Mouse (Mus musculus) kidney, embryonic 14.5 days (tissue): Measurements from ENCODE around the gene Cfap97d1. TPM values are rescaled to one million over a fixed set of nuclear protein-coding genes. Genes with fewer than 3 reads are reported as not detected.

ENCODE experiments used
- ATAC-seq: fragments of 200-750 bp; cut with Nextera tagmentation; 2 replicates; pipeline ENCODE4 v1.8.0; 2017; ENCODE audit warnings: moderate number of reproducible peaks, mild to moderate bottlenecking, moderate TSS enrichment, moderate library complexity; ENCODE audit not compliant: low FRiP score, low TSS enrichment
- H3K27ac ChIP-seq: fragments of 300-500 bp; sonication (generic); 2 replicates; pipeline ENCODE4 v1.5.1; 2014; ENCODE audit warnings: low read depth, mild to moderate bottlenecking, low read length, moderate library complexity, mixed read lengths
- H3K27me3 ChIP-seq: fragments of 300-500 bp; sonication (generic); 2 replicates; pipeline ENCODE4 v1.6.1; 2014; ENCODE audit warnings: mild to moderate bottlenecking, low read length; ENCODE audit not compliant: control insufficient read depth, insufficient read depth
- H3K36me3 ChIP-seq: fragments of 300-500 bp; sonication (generic); 2 replicates; pipeline ENCODE4 v1.6.1; 2014; ENCODE audit warnings: low read length, mixed read lengths; ENCODE audit not compliant: control insufficient read depth, insufficient read depth
- H3K4me1 ChIP-seq: fragments of 300-500 bp; sonication (generic); 2 replicates; pipeline ENCODE4 v1.6.1; 2014; ENCODE audit warnings: low read length, mixed read lengths; ENCODE audit not compliant: control insufficient read depth, insufficient read depth
- H3K4me2 ChIP-seq: fragments of 300-500 bp; sonication (generic); replicated peaks from 2 replicates; pipeline ENCODE4 v1.6.1; 2014; ENCODE audit warnings: low read depth, mild to moderate bottlenecking, low read length
- H3K4me3 ChIP-seq: fragments of 300-500 bp; sonication (generic); 2 replicates; pipeline ENCODE4 v1.5.1; 2014; ENCODE audit warnings: mild to moderate bottlenecking, low read length
- H3K9ac ChIP-seq: fragments of 300-500 bp; sonication (generic); 2 replicates; pipeline ENCODE4 v1.6.1; 2014; ENCODE audit warnings: low read depth, mild to moderate bottlenecking, low read length, moderate library complexity
- H3K9me3 ChIP-seq: fragments of 300-500 bp; sonication (generic); 2 replicates; pipeline ENCODE4 v1.6.1; 2016; ENCODE audit warnings: low read length; ENCODE audit not compliant: control insufficient read depth
- WGBS: fragments of 180-500 bp; shearing (Covaris S2); extraction: QIAGEN DNeasy Blood & Tissue Kit; methylation state at CpG from one replicate; pipeline ENCODE4 v1.1.7; 2014; 5-methylcytosine and 5-hydroxymethylcytosine counted together
- polyA plus RNA-seq: library from polyadenylated mRNA; unstranded; fragments of >200 nt; fragmentation: Nextera tagmentation; extraction: Ambion mirVana; gene quantifications from 2 replicates; pipeline ENCODE4 v1.2.1, GENCODE M21; 2014

Gene Cfap97d1
- polyA plus RNA-seq, 1 experiment from 2014 or later = not detected

DNA sequence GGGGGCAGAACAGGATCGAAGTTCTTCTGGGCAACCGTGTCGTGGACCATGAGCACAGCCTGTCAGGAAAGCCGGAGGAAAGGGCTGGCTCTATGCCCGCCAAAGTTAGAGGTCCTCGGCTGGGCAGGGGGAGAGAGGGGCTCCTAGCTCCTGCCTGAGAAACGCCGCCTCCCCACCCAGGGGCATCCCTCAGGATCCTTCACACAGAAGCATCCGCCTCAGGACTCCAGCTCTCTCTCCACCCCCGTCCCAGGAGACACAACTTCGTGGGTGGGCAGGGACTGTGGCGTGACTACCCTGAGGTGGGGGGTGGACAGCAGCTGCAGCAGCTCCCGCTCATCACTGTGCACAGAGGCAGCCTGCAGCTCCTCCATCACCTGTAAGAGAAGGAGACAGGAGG lies 39.3 kb downstream of the Cfap97d1 start:
- Histone ChIP-seq H3K36me3 (peaks cover 3% of the 10 kb centered on the region; the same call in 1 of the 2 replicates), H3K9me3 (no peaks in the 10 kb centered on the region), H3K4me2 (no peak overlapping the region), H3K27me3 (peaks cover 4% of the 10 kb centered on the region; the same call in 1 of the 2 replicates), H3K27ac (no peak overlapping the region), H3K9ac (no peak overlapping the region), H3K4me3 (no peak overlapping the region), H3K4me1 (peaks cover 16% of the 10 kb centered on the region)
- 79% methylated on average over 13 of the region's 13 CpGs for WGBS
- no peak for ATAC-seq

DNA sequence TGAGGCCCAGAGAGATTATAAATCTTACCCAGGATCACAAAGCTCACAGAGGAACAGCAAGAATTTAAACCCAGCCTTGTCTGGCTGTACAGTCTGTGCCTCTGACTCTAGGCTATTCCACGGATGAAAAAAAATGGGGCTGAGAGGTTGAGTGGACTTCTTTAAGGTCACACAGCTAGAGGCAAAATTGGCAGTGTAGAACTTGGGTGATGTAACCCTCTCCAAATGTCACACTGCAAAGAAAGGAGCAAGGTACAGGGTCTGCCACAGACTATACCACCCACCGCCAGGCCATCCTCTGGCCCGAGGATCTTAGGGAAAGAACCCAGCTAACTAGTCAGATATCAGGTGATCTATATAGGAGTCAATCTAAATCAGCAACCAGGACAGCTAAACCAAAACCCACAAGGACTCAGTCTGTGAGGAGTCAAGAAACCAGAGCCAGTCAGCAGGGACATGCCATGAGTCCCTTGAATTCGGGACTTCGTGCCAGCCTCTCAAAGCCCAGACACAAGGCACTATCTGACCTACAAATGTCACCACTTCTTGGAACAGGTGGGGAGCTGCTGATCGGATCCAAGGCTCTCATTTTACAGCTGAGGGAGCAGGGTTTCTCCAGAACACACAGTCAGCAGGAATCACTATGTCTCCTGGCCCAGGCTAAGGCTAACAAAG lies 40.1 kb downstream of the Cfap97d1 start:
- no peak for ATAC-seq
- no peaks in the 10 kb centered on the region for H3K9me3 ChIP-seq
- peaks cover 5% of the 10 kb centered on the region; the same call in 1 of the 2 replicates for H3K27me3 ChIP-seq
- peaks cover 16% of the 10 kb centered on the region for H3K4me1 ChIP-seq
- H3K4me2 ChIP-seq = no peak overlapping the region
- WGBS = 75% methylated on average over 6 of the region's 6 CpGs
- H3K4me3 ChIP-seq = no peak overlapping the region
- peaks cover 3% of the 10 kb centered on the region; the same call in 1 of the 2 replicates for H3K36me3 ChIP-seq
- no peak overlapping the region for H3K9ac ChIP-seq
- H3K27ac ChIP-seq = no peak overlapping the region

DNA sequence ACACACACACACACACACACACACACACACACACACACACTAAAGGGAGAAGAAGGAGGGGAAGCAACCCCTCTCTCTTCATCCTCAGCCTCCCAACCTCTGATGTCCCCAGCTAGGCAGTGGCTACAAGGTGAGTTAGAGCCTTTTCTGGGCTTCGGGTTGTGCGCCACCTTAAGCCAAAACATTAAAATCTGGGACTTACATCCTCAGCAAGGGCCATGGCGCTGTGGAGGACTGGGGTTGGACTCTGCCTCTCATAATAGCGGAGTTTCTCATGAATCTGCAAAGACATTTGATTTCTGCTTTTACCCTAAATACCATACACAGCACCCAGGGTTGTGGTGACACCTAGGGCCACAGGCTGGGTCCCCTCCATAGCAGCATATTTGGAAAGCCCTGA lies 40.8 kb downstream of the Cfap97d1 start:
- Histone ChIP-seq H3K4me3 (no peak overlapping the region), H3K27me3 (peaks cover 7% of the 10 kb centered on the region; the same call in 1 of the 2 replicates), H3K9me3 (no peaks in the 10 kb centered on the region), H3K9ac (no peak overlapping the region), H3K36me3 (peaks cover 3% of the 10 kb centered on the region; the same call in 1 of the 2 replicates), H3K4me2 (no peak overlapping the region), H3K4me1 (peaks cover 16% of the 10 kb centered on the region), H3K27ac (no peak overlapping the region)
- no peak for ATAC-seq
- 84% methylated on average over 4 of the region's 4 CpGs for WGBS

DNA sequence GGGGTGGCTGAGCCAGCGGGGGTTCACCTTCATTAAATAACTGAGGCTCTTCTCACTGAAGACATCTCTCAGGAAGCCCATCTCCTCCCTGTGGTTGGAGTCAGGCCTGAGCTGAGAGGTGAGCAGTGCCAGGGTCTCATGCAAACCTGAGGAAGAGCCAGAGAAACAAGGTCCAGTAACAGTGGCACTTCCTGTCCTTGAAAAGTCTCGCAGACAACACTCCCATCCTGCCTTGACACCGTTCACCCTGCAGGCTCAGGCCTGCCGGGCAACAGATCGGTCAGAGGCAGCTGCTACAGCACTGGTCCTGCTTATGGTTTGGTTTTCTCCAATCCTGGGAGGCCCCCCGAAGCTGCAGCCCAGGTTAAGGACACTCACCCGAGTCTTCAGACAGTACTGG lies 41.3 kb downstream of the Cfap97d1 start:
- no peak overlapping the region for H3K27ac ChIP-seq
- H3K9me3 ChIP-seq = no peaks in the 10 kb centered on the region
- H3K36me3 ChIP-seq = peaks cover 3% of the 10 kb centered on the region; the same call in 1 of the 2 replicates
- H3K4me1 ChIP-seq = peaks cover 16% of the 10 kb centered on the region
- H3K4me2 ChIP-seq = peak overlapping the region; percentile 80
- no peak overlapping the region for H3K4me3 ChIP-seq
- peaks cover 7% of the 10 kb centered on the region; the same call in 1 of the 2 replicates for H3K27me3 ChIP-seq
- WGBS = 34% methylated on average over 7 of the region's 7 CpGs
- no peak overlapping the region for H3K9ac ChIP-seq
- no peak for ATAC-seq

DNA sequence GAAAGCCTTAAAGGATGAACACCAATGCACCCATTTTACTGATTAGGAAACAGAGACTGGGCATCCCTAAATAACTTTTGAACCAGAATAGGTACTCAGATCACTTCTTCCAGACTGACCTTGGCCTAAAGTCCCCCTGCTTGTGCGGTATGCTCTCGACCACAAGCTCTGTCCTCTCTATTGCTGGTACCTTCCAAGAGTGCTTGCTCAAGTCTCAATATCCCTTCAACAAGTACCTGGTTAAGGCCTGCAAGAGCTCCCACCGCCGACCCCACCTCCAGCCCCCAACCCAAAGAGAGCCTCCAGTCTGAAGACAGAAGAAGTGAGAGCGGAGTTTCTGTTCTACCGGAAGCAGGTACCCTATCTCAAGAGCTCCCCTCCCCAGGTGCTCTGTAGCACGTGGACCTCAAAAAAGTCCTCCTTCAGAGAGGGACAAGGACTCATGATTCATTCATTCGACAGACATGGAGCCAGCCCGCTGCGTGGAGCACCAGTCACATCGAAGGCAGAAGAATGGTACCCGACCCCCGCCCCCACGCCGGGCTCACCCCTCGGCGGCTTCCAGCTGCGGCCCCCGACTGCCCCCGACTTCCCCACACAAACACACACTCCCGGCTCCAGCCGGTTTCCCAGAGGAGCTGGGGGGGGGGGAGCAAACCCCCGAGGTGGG lies 42.0 kb downstream of the Cfap97d1 start:
- no peaks in the 10 kb centered on the region for H3K9me3 ChIP-seq
- peaks cover 3% of the 10 kb centered on the region; the same call in 1 of the 2 replicates for H3K36me3 ChIP-seq
- peak overlapping the region; percentile 71; the same call in 1 of the 2 replicates for H3K27ac ChIP-seq
- 3% methylated on average over 22 of the region's 23 CpGs for WGBS
- H3K9ac ChIP-seq = peak overlapping the region; percentile 53
- peak; percentile 29; the same call in 1 of the 2 replicates for ATAC-seq
- H3K4me1 ChIP-seq = peaks cover 16% of the 10 kb centered on the region
- peak overlapping the region; percentile 80 for H3K4me2 ChIP-seq
- peak overlapping the region; percentile 46 for H3K4me3 ChIP-seq
- H3K27me3 ChIP-seq = peaks cover 7% of the 10 kb centered on the region; the same call in 1 of the 2 replicates

DNA sequence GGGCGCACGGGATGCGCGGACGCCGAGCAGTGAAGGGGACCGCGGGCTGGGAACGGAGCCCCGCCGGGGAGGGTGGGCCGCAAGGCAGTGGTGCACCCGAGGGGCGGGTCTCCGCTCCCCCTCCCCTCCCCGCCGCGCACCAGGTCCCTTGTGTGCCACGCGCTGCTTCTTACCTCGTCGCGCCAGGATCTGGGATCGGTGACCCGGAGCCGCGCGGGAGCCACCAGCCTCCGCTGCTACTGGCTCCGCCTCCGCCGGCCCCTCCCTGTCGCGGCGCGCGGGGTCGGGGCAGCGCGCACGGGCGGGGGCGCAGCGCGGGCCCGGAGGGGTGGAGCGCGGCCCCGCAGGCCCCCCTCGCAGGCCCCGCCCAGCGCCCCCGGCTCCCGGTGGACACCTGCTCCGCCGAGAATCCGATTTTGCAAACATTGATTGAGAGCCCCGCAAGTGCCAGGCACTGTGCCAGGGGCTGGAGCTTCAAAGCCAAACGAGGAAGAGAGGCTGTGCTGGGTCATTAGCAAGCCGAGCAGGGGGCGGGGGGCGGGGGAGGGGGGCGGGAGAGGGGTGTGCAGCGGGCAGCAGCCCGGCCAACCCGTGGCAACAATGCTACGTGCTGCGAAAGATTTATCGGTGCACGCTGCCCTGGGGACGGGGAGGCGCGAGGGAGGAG lies 42.7 kb downstream of the Cfap97d1 start:
- Histone ChIP-seq H3K4me3 (peak overlapping the region; percentile 46), H3K4me1 (peaks cover 16% of the 10 kb centered on the region), H3K4me2 (peak overlapping the region; percentile 80), H3K9me3 (no peaks in the 10 kb centered on the region), H3K36me3 (peaks cover 3% of the 10 kb centered on the region; the same call in 1 of the 2 replicates), H3K9ac (peak overlapping the region; percentile 53), H3K27me3 (peaks cover 7% of the 10 kb centered on the region; the same call in 1 of the 2 replicates), H3K27ac (peak overlapping the region; percentile 71)
- ATAC-seq = peak; percentile 90
- under 1% methylated on average over 50 of the region's 73 CpGs for WGBS

DNA sequence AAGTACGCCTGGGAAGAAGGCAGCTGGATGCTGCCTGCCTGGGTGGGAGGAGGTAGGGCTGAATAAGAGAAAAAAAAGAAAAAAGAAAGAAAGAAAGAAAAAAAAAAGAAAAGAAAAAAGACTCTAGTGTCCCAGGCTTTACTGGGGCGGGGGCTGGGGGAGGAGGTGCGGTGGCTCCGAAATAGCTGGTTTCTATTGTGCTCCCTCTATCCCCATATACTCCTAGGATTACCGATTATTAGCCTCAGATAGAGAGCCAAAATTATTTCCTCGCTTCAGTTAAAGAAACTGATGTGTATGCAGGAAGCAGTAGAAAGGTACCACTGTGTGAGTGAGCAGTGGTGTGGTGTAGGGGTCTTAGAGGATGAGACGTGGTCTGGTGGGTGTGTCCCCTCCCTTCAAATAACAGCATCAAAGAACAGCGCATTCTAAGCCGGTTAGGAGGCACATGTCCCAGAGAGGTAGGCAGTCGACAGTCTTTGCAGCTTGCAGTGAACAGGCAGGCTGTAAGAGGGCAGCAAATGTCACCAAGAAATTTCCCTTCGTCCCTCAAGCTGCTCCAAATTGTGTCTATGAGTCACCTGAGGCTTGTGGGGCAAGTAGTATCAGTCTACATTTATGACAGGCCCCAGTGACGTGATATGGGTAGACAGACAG lies 43.4 kb downstream of the Cfap97d1 start:
- no peak overlapping the region for H3K9ac ChIP-seq
- peak overlapping the region; percentile 80 for H3K4me2 ChIP-seq
- H3K4me1 ChIP-seq = peaks cover 16% of the 10 kb centered on the region
- H3K4me3 ChIP-seq = peak overlapping the region; percentile 46
- 6% methylated on average over 12 of the region's 12 CpGs for WGBS
- peaks cover 7% of the 10 kb centered on the region; the same call in 1 of the 2 replicates for H3K27me3 ChIP-seq
- peaks cover 3% of the 10 kb centered on the region; the same call in 1 of the 2 replicates for H3K36me3 ChIP-seq
- H3K27ac ChIP-seq = peak overlapping the region; percentile 71
- ATAC-seq = 0 out of 2 replicates have a peak, but pooled peaks have one; percentile 20
- no peaks in the 10 kb centered on the region for H3K9me3 ChIP-seq

DNA sequence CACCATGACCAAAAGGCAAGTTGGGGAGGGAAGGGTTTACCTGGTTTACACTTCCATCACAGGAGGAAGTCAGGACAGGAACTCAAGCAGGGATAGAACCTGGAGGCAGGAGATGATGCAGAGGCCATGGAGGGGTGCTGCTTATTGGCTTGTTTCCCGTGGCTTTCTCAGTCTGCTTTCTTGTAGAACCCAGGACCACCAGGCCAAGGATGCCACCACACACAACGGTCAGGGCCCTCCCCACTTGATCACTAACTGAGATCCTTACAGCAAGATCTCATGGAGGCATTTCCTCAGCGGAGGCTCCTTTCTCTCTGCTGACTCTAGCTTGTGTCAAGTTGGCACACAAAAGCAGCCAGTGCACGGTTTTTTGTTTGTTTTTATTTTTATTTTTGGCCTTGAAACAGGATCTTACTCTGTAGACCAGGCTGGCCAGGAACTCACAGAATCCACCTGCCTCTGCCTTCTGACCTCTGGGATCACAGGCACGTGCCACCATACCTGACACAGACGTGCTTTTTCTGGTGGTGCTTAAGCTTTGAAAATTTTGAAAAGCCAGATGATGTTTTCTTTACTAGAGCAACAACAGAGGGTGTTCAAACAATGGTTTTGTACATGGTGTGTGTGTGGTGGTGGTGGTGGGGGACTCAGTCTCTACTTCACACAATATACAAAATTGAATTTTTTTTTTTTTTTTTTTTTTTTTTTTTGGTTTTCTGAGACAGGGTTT lies 44.2 kb downstream of the Cfap97d1 start, which contains the start of gene Mpp3:
Mpp3 (minus strand) TSS at position 375 of the 730 bp plus-strand sequence.
- 67% methylated on average over 6 of the region's 6 CpGs for WGBS
- peaks cover 16% of the 10 kb centered on the region for H3K4me1 ChIP-seq
- peak within 1 kb of the TSS; percentile 71 for H3K27ac ChIP-seq
- H3K9ac ChIP-seq = no peak within 1 kb of the TSS
- H3K27me3 ChIP-seq = peaks cover 7% of the 10 kb centered on the region; the same call in 1 of the 2 replicates
- H3K9me3 ChIP-seq = no peaks in the 10 kb centered on the region
- peak within 1 kb of the TSS; percentile 80 for H3K4me2 ChIP-seq
- H3K4me3 ChIP-seq = peak within 1 kb of the TSS; percentile 46
- no peak for ATAC-seq
- peaks cover under 1% of the 10 kb centered on the region; the same call in 1 of the 2 replicates for H3K36me3 ChIP-seq
